Mouse (Mus musculus) spleen, adult 12 weeks (tissue): Measurements from ENCODE around the gene Idnk.

Experiments
- DNase-seq: peaks from one replicate; pipeline ENCODE4 v3.0.0; 2022; ENCODE audit warnings: low spot score

The Idnk gene

DNA sequence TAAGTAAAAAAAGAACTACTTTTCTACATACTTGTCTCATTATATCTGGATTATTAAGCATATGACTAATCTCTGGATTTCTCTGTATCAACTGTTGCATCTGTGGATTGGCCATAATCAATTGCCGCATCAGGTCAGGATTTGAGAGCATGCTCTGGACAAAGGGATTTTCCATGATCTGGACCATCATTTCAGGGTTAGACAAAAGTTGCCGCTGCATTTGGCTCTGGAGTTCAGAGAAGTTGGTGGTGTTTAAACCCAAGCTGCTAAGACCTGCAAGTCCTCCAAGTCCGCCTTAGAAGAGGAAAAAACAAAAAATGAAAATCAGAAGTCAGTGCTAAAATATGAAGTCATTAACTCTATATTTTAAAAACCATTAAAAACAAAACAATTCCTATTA is 35.8 kb downstream of the Idnk start:
- no peak for DNase-seq

DNA sequence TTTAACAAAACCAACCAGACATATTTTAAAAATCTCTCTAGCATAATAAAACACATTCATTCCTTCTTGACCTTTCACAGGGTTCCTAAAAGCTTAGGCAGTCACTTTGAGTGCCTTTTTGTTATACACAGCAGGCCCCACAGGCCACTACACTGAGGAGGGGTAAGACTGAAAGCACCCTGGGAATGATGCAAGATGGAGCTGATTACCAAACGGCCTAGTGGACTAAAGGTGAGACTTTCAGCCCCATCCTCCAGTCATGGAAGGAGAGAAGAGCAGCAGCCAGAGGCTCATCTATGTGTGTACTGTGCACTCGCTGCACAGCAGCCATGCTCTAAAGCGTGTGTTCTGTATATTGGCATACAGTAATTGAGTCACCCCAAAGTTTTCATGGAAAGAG is 37.5 kb downstream of the Idnk start:
- no peak for DNase-seq

DNA sequence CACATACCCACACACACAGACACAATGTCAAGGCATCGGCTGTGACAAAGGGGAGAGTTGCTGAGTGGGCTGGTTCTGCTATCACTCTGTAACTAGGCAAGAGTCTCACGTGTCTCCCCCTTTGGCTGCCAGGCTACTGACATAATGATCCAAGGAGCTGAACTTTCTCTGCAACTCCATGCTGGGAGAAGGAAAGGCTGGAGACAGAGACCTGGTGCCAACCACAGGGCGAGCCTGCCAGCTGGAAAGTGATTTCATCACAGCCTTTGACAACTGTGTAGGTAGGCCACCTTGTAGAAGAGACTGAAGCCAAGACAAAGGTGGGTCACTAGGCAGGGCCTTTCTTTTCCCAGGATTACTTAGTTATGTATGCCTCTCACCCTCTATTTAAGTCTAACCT is 39.8 kb downstream of the Idnk start:
- DNase-seq = no peak

DNA sequence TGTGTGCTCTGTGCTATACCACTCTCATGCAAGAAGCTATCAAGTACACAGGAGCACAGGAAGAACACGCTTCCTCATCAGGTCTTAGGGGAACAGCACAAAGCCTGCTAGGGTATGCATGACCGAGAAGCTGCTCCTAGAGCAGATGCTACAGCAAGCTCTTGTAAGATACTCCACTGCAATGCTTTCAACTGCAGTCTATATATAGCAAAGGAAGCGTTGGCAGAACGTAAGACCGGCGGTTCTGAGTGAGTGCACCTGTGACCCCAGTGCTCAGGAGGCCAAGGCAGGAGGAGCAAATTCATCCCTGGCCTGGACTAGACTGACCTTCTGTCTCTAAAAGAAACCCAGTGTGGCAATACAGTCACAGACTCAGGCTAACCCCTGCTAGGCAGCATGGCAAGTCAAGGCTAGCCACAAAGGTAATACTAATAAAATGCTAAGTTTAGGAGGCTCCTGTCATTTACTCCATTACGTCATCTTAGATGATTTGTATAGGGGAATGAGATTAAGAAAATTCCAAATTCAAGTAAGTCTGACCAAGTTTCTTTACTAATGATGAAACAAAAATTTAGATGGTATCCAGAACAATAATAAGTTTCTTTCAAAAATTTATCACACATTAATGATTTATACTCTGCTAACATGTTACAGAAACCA is 40.7 kb downstream of the Idnk start:
- no peak for DNase-seq

DNA sequence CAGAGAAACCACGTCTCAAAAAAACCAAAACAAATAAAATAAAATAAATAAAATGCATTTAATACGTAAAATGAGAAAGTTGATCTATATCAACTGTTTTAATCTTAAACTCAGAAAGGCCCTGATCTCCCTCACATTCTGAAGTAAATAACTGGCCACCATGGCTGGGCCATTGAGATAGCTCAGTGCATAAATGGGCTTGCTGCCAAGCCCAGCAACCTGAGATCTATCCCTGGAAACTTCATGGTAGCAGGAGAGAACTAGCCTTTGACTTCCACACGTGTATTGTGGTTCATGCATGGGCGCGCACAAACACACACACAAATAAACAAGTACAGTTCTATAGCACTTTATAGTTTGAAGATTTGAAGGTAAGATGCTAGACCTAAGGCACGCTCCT is 43.9 kb downstream of the Idnk start:
- DNase-seq = no peak

DNA sequence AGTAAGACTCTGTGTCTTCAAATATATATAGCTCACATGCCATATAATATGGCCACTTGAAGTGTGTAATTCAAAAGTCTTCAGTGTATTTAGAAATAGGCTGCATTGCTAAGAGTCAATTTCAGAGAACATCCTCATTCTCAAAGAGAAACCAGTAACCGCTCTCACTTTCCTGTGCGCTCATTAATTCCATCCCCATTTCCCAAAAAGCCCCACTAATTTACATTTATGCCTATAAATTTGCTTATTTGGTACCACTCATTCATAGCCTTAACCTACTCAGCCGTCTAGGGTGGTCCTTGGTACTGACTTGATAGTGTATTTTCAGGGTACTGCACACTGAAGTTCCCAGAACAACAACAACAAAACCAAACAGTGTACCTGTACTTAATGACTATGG is 44.5 kb downstream of the Idnk start:
- DNase-seq = no peak

DNA sequence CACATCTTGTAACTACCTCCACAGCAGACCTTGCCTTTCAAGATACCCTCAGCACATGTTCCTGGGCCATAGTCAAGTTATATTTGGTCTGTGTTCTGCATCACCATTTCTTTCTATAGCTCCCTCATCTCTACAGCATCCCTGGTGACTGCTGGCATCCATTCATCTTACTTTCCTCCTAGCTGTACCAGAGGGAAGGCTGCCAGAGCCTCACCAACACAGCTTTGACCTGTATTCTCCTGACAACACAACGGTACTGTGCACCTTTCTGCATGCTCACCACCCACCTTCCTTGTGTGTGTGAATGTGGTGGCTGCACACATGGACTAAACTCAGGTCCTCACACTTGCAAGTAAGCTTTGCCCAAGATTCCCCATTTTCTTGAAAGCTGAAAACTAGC is 45.5 kb downstream of the Idnk start:
- DNase-seq = no peak

DNA sequence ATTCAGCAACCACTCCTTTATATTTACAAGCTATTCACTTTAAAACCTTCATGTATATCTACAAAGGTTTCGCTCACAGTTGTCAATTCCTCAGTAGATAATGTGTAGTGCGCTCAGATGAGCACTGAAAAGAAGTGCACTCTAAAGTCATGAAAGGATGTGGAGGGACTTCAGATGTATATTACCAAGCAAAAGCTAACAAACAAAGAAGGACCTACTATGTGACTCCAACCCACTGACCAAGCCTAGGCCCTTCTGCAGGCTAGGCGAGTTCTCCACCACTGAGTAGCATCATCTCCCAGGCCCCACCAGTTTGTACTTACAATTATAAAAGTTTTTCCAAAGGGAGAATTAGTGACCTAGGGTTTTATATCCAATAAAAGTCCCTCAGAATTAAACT is 46.8 kb downstream of the Idnk start:
- no peak for DNase-seq

DNA sequence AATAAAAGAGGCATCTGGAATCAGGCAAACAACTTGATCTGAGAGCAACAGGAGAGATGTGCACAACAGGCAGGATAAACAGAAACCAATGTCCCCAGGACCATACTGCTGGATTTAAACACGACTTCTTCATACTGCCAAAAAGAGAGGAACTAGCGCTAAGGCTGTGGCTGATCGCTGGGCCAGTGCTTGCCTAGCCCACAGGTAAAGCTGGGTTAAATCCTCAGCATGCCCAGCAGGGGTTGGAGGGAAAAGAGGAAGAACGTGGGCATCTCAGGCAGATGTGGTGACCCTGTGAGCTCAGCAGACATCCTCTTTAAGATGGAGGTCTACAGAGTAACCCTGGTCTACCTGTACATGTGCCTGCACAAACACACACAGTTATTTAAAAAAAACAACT is 47.5 kb downstream of the Idnk start:
- DNase-seq = no peak

DNA sequence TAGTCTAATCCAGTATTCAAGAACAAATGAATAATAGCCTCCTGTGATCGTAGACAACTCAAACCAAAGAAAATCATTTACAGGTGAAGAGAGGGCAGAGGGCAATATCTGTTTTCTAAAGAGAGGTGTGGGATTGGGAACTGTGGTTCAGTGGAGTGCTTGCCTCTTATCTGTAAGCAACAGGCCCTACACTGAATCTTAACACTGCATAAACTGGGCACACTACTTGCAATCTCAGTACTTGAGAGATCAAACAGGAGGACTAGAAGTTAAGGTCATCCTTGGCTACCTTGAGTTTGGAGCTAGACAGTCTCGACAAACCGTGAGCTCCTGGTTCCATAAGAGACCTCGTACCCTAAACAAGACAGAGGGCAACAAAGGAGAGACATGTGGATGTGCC is 48.6 kb downstream of the Idnk start:
- no peak for DNase-seq

DNA sequence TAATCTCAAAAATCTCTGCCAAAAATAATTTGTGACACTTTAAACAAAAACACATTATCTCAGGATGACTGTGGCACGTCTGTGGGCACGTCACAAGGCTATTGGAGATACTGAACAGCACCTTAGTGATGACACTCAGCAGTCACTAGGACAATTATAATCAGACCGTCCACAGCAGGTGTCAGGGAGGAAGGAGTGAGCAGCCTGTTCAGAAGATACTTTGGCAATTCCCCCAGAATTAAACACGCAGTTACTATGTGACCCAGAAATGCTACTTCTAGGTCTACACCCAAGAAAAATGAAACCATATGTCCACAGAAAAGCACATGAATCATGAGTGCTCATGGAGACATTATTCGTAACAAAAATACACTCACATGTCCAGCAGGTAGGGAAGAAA is 53.0 kb downstream of the Idnk start:
- DNase-seq = no peak

DNA sequence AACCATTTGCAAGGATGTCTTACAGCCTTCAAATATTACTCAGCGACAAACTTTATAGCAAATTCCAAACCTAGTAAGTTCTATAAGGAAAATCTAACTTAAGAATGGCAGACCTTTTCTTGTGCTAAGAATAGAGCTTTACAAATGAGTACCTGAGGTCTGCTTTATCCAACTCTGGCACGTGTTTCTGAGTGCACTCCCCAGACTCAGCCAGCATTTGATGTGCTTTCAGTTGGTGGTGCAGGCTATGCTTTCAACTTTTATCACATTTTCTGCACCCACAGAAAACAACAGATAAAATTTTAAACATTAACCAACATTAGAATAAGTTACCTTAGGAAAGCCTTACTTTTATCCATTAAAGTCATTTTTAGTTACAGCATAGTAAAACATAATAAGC is 55.1 kb downstream of the Idnk start:
- no peak for DNase-seq

DNA sequence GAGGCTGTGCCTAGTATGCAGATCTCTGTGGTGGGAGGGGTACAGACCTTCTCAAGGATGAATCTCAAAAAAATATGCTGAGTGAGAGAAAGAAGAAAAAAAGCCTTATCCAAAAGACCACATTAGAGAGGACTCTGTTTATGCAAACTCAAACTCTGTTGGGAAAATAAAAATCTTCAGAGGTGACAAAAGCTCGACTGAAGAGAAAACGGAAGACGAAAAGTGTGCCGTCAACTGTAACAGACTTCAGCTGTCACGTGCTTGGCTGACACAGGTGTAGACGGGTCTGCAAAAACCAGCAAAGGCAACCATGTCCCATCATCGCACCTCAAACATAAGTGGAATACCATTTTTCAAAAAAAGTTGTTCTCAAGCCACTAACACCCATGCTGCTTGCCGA is 56.4 kb downstream of the Idnk start:
- peak; percentile 7 for DNase-seq
